Mouse (Mus musculus): Measurements from ENCODE around the gene Pof1b. TPM values are rescaled to one million over a fixed set of nuclear protein-coding genes. Genes with fewer than 3 reads are reported as not detected.

Pof1b gene
- polyA plus RNA-seq (2014; fragmentation: Nextera tagmentation; extraction: Ambion mirVana), result 0.17 and 0.37 TPM in 2 replicates

DNA sequence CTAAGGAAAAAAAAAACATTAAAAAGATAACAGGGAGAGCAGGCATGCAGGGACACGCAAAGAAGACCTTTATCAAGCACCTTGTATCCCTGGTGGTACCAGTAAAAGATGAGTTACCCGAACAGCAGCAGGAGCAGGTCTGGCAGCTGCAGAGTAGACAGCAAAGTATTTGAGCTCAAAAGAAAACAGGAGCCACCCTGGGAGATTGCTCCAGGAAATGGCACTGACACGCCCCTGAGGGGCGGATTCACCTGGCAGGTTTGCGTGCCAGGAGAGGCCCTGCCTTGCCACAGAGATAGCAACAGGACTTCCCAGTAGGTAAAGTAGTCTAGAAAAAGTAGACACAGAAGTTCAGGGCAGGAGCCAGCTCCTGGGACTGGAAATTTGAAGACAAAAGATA, at the start of gene Pof1b:
Gene Pof1b, minus strand, starts transcription at position 144 of the 400 bp plus-strand sequence.
- no peak for ATAC-seq (ENCODE audit: insufficient number of reproducible peaks, low FRiP score, low TSS enrichment, low read depth)
- 58% methylated on average over 5 of the region's 5 CpGs for WGBS

DNA sequence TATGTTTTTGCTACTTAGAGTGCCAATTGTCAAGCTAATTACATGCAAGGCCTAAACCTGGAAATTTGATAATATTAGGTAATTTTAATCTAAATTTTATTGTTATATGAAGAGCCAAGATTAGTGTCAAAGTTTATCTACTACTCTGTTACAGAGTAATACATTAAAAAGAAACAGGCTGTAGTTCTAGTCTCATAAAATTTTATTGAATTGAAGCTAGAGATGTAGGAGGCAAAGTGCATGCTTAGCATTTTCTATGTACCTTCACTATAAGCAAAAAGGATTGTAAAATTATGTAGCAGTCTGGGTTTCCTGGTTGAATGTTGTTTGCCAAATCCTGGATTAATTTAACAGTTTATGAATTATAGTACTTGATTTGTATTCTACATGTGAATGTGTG, 18.1 kb upstream of the Pof1b start:
- no peaks in the 10 kb centered on the region for H3K9me3 ChIP-seq (ENCODE audit: control insufficient read depth, low read length)
- no peaks in the 10 kb centered on the region for H3K27me3 ChIP-seq (ENCODE audit: control insufficient read depth, insufficient read depth, low read length)
- DNase-seq (ENCODE audit: low spot score) (no peak), ATAC-seq (ENCODE audit: insufficient number of reproducible peaks, low FRiP score, low TSS enrichment, low read depth) (no peak)
- no peak overlapping the region for H3K4me2 ChIP-seq (ENCODE audit: low read depth, severe bottlenecking)
- no peaks in the 10 kb centered on the region for H3K36me3 ChIP-seq (ENCODE audit: control insufficient read depth, insufficient read depth, low read length)
- H3K9ac ChIP-seq (ENCODE audit: low read length), result no peak overlapping the region
- H3K4me1 ChIP-seq (ENCODE audit: control insufficient read depth, insufficient read depth, low read length), result no peaks in the 10 kb centered on the region
- no peak overlapping the region for H3K4me3 ChIP-seq (ENCODE audit: low read depth, low read length)
- no peak overlapping the region for H3K27ac ChIP-seq (replicated peaks; ENCODE audit: low read depth, low read length)

More for the DNA sequence above, at the start of gene Pof1b:
- Histone ChIP-seq H3K4me1 (ENCODE audit: control insufficient read depth, insufficient read depth, low read length) (no peaks in the 10 kb centered on the region), H3K36me3 (ENCODE audit: control insufficient read depth, insufficient read depth, low read length) (no peaks in the 10 kb centered on the region), H3K4me3 (ENCODE audit: low read depth, low read length) (no peak within 1 kb of the TSS), H3K27ac (replicated peaks; ENCODE audit: low read depth, low read length) (no peak within 1 kb of the TSS), H3K9me3 (ENCODE audit: control insufficient read depth, low read length) (no peaks in the 10 kb centered on the region), H3K9ac (ENCODE audit: low read length) (no peak within 1 kb of the TSS), H3K4me2 (ENCODE audit: low read depth, severe bottlenecking) (no peak within 1 kb of the TSS), H3K27me3 (ENCODE audit: control insufficient read depth, insufficient read depth, low read length) (no peaks in the 10 kb centered on the region)
- DNase-seq (ENCODE audit: low spot score), result no peak

DNA sequence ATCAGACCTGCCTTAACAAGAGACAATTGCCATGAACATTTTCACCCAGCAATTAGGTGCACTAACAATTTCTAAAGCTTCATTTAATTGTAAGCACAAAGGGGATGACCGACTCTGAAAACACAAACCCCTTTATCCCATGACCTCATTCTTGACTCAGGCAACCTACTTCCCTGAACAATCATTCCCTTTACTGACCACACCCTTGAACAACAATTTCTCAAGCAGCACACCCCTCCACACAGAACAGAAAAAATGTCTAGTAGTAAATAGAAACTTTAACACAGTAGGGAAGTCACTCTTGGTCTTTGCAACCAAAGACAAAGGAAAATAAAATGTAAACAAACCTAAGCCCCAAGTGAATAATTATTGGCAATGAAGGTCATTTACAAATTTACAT, 4.1 kb downstream of the Pof1b start:
- no peak for ATAC-seq (ENCODE audit: insufficient number of reproducible peaks, low FRiP score, low TSS enrichment, low read depth)
- Histone ChIP-seq H3K4me3 (ENCODE audit: low read depth, low read length) (no peak overlapping the region), H3K4me2 (ENCODE audit: low read depth, severe bottlenecking) (no peak overlapping the region), H3K9ac (ENCODE audit: low read length) (no peak overlapping the region), H3K36me3 (ENCODE audit: control insufficient read depth, insufficient read depth, low read length) (no peaks in the 10 kb centered on the region), H3K27ac (replicated peaks; ENCODE audit: low read depth, low read length) (no peak overlapping the region), H3K4me1 (ENCODE audit: control insufficient read depth, insufficient read depth, low read length) (no peaks in the 10 kb centered on the region), H3K27me3 (ENCODE audit: control insufficient read depth, insufficient read depth, low read length) (no peaks in the 10 kb centered on the region), H3K9me3 (ENCODE audit: control insufficient read depth, low read length) (no peaks in the 10 kb centered on the region)
- DNase-seq (ENCODE audit: low spot score), result no peak
- 78% methylated on average over 1 of the region's 1 CpGs for WGBS

DNA sequence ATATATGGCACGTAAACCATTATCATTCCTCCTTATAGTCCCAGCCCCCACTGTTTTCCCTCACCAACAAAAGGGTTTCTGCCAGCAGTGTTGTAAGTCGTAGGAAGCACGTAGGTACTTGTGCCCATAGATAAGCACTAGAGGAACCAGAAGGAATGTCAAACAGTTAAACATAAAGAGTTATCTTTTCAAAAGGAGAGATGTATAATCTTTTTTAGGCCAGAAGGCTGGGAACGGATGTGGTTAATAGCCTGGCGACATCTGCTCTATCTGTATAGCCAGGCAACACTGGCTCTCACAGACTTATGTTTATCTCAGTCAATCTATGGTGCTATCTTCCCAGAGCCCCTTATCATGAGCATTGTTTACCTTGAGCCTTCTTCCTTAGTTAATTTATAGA, 17.8 kb downstream of the Pof1b start:
- Histone ChIP-seq H3K9me3 (ENCODE audit: control insufficient read depth, low read length) (no peaks in the 10 kb centered on the region), H3K4me1 (ENCODE audit: control insufficient read depth, insufficient read depth, low read length) (no peaks in the 10 kb centered on the region), H3K27me3 (ENCODE audit: control insufficient read depth, insufficient read depth, low read length) (no peaks in the 10 kb centered on the region), H3K9ac (ENCODE audit: low read length) (no peak overlapping the region), H3K4me3 (ENCODE audit: low read depth, low read length) (no peak overlapping the region), H3K36me3 (ENCODE audit: control insufficient read depth, insufficient read depth, low read length) (no peaks in the 10 kb centered on the region), H3K27ac (replicated peaks; ENCODE audit: low read depth, low read length) (no peak overlapping the region), H3K4me2 (ENCODE audit: low read depth, severe bottlenecking) (no peak overlapping the region)
- no peak for DNase-seq (ENCODE audit: low spot score)
- no peak for ATAC-seq (ENCODE audit: insufficient number of reproducible peaks, low FRiP score, low TSS enrichment, low read depth)
- 63% methylated on average over 5 of the region's 5 CpGs for WGBS

GRCm38 (mm10) chrX:112675525-112675924, 22.9 kb downstream of the Pof1b start:
- DNase-seq (ENCODE audit: low spot score) (no peak), ATAC-seq (ENCODE audit: insufficient number of reproducible peaks, low FRiP score, low TSS enrichment, low read depth) (no peak)
- no peaks in the 10 kb centered on the region for H3K27me3 ChIP-seq (ENCODE audit: control insufficient read depth, insufficient read depth, low read length)
- no peak overlapping the region for H3K9ac ChIP-seq (ENCODE audit: low read length)
- WGBS, result 59% methylated on average over 1 of the region's 1 CpGs
- H3K4me3 ChIP-seq (ENCODE audit: low read depth, low read length), result no peak overlapping the region
- H3K4me2 ChIP-seq (ENCODE audit: low read depth, severe bottlenecking), result no peak overlapping the region
- H3K36me3 ChIP-seq (ENCODE audit: control insufficient read depth, insufficient read depth, low read length), result no peaks in the 10 kb centered on the region
- no peaks in the 10 kb centered on the region for H3K9me3 ChIP-seq (ENCODE audit: control insufficient read depth, low read length)
- H3K27ac ChIP-seq (replicated peaks; ENCODE audit: low read depth, low read length), result no peak overlapping the region
- no peaks in the 10 kb centered on the region for H3K4me1 ChIP-seq (ENCODE audit: control insufficient read depth, insufficient read depth, low read length)

DNA sequence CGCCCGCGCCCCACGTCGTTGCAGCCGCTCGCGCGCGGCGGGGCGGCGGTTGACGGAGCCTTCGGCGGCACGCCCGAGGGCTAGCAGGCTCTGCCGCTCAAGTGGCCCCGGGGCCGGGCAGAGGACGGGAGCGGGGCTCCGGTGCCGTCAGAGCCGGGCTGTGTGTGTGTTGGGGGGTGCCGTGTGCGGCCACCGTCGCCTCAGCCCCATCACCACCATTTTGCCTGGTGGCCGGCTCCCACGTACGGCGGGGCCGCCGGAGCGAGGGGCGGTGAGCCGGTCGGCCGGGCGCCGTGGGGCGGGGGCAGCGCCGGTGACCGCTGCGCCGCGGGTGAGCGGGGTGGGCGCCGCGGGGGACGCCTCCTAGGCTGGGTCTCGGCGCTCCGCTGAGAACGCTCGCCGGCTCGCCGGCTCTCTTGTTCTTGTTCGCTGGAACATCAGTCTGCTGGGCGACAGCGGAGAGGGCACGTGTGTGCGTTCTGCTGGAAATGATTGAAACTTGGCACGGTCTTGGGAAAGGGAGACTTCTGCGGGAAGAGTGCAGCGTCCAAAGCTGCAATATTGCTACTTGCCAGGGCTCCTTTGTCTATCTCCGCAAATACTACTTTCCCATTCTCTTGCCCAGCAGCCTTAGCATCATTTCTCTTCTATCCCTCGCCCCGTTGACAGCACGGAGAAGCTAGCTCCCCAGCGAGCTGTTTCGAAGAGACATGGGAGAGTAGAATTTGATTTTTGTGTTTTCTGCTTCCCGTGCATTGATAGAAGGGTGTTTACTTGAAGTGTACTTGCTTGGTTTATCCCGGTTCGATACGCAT, 96.9 kb downstream of the Pof1b start:
- H3K36me3 ChIP-seq (ENCODE audit: control insufficient read depth, insufficient read depth, low read length), result no peaks in the 10 kb centered on the region
- DNase-seq (ENCODE audit: low spot score) (peak; percentile 47), ATAC-seq (ENCODE audit: insufficient number of reproducible peaks, low FRiP score, low TSS enrichment, low read depth) (peak; percentile 31)
- peak overlapping the region; percentile 72 for H3K9ac ChIP-seq (ENCODE audit: low read length)
- peak overlapping the region; percentile 29 for H3K4me2 ChIP-seq (ENCODE audit: low read depth, severe bottlenecking)
- H3K27me3 ChIP-seq (ENCODE audit: control insufficient read depth, insufficient read depth, low read length), result no peaks in the 10 kb centered on the region
- no peaks in the 10 kb centered on the region for H3K9me3 ChIP-seq (ENCODE audit: control insufficient read depth, low read length)
- H3K4me1 ChIP-seq (ENCODE audit: control insufficient read depth, insufficient read depth, low read length), result no peaks in the 10 kb centered on the region
- H3K4me3 ChIP-seq (ENCODE audit: low read depth, low read length), result peak overlapping the region; percentile 54
- no peak overlapping the region for H3K27ac ChIP-seq (replicated peaks; ENCODE audit: low read depth, low read length)
- WGBS, result 20% methylated on average over 50 of the region's 81 CpGs

- Histone ChIP-seq H3K4me1 (ENCODE audit: control insufficient read depth, insufficient read depth, low read length) (no peaks in the 10 kb centered on the region), H3K27me3 (ENCODE audit: control insufficient read depth, insufficient read depth, low read length) (no peaks in the 10 kb centered on the region), H3K36me3 (ENCODE audit: control insufficient read depth, insufficient read depth, low read length) (no peaks in the 10 kb centered on the region), H3K9me3 (ENCODE audit: control insufficient read depth, low read length) (no peaks in the 10 kb centered on the region), H3K27ac (replicated peaks; ENCODE audit: low read depth, low read length) (peak within 1 kb of the TSS; percentile 70; the same call in 1 of the 2 replicates), H3K4me2 (ENCODE audit: low read depth, severe bottlenecking) (peak within 1 kb of the TSS; percentile 29), H3K9ac (ENCODE audit: low read length) (peak within 1 kb of the TSS; percentile 72), H3K4me3 (ENCODE audit: low read depth, low read length) (peak within 1 kb of the TSS; percentile 54)
- ATAC-seq (ENCODE audit: insufficient number of reproducible peaks, low FRiP score, low TSS enrichment, low read depth), result peak; percentile 98
- peak; percentile 85 for DNase-seq (ENCODE audit: low spot score)
- 11% methylated on average over 36 of the region's 79 CpGs for WGBS
These were observed 97.7 kb downstream of the Pof1b start, which contains the start of gene Zfp711 for GRCm38 (mm10) chrX:112600511-112601305. Zfp711 (plus strand) TSS chrX:112600526.
